Mouse (Mus musculus) T-helper 17 cell (primary cell): ENCODE results near the gene Ythdc1.

ENCODE experiments used
- in situ Hi-C, 2 experiments: fragments of 300-600 bp; cut with MboI, MseI; formaldehyde crosslinking; loops; 1 replicate in 1 of 2; 2 replicates in 1 of 2; pipeline ENCODE4 v1.15.1; 2025; ENCODE audit warnings: high pct_unique_total_duplicates in 2 of 2

Gene Ythdc1

DNA sequence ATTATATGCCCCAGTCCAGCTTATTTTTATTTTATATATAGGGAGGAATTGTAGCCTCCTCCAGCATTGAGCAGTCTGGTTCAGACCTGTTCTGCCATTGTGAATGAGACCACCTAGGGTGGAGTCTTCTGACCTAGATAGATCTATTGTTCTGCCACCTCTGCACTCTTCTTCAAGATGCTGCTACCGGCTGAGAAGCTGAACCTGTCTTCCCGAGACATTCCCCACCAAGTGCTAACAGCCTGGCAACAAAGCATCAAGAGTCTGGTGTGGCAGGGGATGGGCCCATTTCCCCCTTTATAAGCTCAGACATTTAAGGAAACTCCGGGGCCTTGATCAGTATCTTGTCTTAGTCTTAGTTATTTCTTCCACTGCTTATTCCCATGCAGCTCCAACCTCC, 54.3 kb downstream of the Ythdc1 start:
- in situ Hi-C loops = loop anchor here in 1 of 2 experiments (25.0 kb wide), 1 partner anchor 1529 kb away; the partner anchor contains the start of gene Amtn

DNA sequence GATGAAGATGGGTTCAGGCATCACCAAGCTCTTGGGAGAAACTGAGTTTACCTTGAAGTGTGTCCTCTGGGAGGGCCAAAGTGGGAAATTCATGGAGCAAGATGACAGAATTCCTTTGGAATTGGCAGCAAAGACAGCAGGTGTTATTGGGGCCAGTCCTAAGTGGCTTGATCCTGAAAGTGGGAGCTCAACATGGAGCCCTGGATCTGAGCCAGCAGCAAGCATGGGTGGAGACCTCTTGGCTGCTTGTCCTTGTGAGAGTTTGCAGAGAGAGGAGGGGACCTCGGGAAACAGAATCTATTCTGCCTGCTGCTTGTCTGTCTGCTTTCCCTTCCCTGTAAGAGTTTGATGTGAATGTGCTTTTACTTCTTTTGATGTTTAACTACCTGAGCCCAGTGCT, 67.9 kb downstream of the Ythdc1 start:
- in situ Hi-C loops = loop anchor here in 1 of 2 experiments (25.0 kb wide), 1 partner anchor 1515 kb away; the partner anchor contains the start of gene Amtn
